Mouse (Mus musculus) retina, embryonic 14.5 days (tissue): ENCODE data around the gene Kremen1.

Experiments
- DNase-seq: peaks from one replicate; pipeline ENCODE4 v3.0.0-alpha.2; 2015; ENCODE audit warnings: low spot score

Gene Kremen1

GRCm38 (mm10) chr11:5172861-5173260 is 88.5 kb downstream of the Kremen1 start:
- DNase-seq, result no peak

- no peak for DNase-seq
These were observed 94.0 kb downstream of the Kremen1 start for GRCm38 (mm10) chr11:5167311-5167710.

DNA sequence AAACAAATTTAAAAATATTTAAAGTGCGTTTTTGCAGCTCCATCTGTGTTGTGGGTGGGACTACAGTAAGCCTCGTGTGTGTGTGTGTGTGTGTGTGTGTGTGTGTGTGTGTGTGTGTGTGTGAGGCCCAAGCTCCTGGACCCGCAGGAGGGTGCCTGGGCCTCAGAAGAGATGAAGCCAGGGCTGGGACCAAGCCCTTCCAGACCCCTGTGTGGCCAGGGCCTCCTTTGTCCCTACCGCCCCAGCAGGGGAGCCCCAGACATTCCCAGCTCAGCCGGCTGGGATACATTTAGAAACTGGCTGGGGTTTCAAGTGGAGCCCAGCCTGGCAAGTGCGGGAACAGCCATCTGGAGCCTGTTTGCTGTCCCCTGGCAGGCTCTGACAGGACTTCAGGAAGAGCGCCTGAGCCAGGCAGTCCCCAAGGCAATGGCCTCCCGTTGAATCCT is 95.9 kb downstream of the Kremen1 start:
- peak; percentile 50 for DNase-seq

DNA sequence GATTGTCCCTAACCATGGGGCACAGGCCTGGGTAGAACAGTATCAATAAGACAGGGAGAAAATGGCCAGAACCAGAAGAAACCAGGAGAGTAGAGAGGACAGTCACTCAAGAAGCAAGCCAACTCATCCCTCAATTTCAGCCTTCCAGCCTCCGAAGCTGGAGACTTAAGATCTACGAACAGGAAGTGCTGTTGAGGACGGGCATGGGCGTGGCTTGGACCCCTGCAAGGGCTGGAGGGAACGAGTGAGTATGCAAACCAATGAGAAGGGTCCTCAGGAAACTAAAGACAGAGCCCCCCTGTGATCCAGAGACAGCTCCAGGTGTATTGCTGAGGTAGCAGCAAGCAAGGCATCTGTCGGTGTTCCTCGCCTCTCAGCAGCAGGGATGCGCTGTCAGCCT is 97.0 kb downstream of the Kremen1 start:
- no peak for DNase-seq

- no peak for DNase-seq
These were observed 97.9 kb downstream of the Kremen1 start for GRCm38 (mm10) chr11:5163421-5163820.

- no peak for DNase-seq
These were observed 100.5 kb downstream of the Kremen1 start for GRCm38 (mm10) chr11:5160722-5161485.

- DNase-seq, result no peak
These were observed 103.3 kb downstream of the Kremen1 start for GRCm38 (mm10) chr11:5158056-5158455.

DNA sequence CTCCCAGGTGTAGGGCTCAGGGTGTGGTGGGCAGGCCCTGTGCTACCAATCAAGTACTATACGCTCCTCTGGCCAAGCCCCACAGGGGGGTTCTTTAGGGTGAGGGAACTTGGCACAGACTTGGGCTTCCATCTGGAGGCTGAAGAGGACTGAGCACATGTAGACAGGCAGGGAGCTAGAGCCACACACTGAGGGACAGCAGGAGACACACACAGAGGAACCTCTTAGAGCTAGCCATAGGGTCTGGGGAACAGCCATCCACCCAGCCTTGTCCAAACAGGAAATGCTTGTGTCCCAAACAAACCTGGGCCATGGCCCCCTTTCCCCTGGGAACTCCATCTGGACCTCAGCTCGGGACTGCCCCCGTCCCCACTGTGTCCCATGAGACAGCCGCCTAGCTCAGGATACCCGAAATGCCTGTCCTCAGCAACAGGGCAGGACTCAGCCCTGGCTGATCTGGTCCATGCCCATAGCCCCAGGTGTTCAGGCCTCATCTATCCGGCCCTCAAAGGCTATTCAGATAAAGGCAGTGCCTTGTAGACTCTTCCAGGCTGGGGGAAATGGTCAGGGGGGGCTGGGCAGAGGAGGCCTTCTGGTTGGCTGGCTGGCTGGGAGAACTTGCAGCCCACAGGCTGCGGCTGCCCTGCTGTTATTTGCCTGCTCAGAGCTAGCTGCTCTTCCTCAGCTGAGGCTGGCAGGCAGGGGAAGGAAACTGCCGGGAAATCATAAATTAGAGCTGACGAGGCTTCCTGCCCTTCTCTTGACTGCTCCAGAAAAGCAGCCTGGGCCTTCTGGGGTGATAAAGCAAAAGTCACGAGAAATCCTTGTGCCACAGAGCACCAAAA is 106.2 kb downstream of the Kremen1 start:
- DNase-seq, result no peak

DNA sequence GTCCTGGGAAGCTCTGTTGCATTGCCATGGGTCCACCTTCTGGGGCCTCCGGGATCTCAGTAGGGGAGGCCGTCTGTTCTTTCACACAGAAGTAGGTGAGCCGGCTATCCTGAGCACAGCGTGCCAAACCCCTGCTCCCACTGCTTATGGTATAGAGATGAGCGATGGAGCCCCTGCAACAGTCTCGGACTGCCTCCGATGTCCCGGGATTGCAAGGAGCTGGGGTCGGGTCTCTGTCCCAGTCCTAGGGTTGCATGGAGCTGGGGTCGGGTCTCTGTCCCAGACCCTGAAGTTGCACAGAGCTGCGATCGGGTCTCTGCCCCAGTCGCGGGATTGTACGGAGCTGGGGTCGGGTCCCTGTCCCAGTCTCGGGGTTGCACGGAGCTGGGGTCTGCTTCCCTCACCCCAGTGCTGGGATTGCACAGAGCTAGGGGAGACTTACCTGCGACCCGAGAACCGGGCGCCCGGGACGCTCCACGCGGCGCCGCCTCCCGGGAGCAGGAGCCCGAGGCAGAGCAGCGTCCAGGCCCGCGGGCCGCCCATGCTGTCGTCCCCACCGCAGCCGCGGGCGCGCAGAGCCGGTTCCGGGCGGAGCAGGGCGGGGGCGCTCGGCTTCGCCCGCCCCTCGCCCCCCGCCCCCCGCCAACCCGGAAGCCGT is 109.5 kb downstream of the Kremen1 start, which contains the start of gene Emid1:
Gene Emid1, minus strand, starts transcription at position 578 of the 658 bp plus-strand sequence.
- DNase-seq, result no peak

- no peak for DNase-seq
These were observed 110.1 kb downstream of the Kremen1 start for GRCm38 (mm10) chr11:5151247-5151630.

DNA sequence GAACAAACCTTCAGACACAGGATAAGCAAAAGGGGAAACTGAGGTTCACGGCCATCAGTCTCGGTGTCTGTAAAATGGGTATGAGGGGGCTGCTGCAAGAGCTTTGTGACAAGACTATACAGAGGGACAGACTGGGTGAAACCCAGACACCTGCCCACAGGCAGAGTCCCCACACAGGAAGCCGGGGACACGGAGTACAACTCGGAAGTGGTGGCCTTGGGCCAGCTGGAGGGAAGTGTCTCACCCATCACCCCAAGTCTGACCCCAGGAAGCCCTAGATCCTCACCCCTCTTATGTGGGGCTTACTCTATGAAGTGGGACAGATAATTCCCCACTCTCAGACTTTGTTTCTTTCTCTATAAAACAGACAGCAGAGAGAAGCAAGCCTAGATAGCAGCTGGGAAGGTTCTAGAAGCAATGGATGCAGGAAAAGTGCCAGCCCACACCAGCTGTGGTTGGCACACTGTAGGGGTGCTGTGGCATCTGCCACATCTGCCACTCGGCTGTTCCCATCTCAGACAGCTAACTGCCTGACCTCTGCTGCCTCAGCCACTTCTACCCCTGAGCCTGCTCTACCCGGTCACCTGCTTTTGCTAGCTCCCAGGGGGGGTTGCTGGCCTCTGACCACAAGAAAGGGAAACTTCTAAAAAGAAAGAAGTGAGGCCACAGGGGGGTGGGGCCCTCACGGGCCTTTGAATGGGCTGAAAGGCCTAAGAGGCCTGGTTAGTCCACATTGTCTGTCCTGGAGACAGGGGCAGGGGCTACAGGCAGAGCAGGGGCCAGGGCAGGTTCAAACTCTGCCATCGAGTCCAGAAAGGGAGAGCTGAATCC is 110.7 kb downstream of the Kremen1 start:
- no peak for DNase-seq

- no peak for DNase-seq
These were observed 111.4 kb downstream of the Kremen1 start for GRCm38 (mm10) chr11:5149955-5150354.

DNA sequence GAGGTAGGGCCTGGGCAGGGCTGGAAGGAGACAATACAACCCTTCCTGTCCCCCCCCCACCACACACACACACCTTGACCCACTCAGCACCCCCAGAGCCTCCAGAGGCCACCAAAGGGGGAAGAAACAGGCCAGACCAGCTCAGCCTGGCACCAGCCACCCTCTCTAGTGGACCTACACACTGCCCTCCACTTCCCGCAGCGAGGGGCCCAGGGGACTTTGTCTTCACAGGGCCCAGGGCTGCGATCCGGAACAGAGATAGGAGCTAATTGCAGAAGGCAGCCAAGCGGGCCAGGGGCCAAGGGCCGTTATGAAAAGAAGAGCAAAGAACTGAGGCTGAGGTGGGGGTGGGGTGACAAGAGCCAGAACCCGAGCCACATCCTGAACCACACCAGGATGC is 112.1 kb downstream of the Kremen1 start:
- DNase-seq, result no peak

- DNase-seq, result no peak
These were observed 115.8 kb downstream of the Kremen1 start for GRCm38 (mm10) chr11:5145600-5145999.

DNA sequence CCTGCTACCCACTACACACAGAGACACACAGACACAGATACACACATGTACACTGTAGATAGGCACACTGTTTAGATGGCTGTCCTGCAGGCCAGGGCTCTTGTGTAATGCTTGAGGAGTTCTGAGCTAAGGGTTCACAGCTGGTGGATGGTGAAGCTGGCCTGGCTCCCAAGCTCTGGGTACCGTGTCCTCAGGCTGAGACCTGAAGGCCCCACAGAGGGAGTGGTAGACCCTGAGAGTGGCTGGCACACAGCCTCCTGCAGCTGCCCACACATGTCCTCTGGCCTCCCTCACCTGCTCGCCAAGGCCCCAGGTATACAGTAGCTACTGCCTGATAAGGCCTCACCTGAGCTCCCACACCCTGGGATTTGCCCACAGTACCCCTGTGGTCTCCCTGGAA is 119.4 kb downstream of the Kremen1 start:
- no peak for DNase-seq
